Mouse (Mus musculus) cerebellum, adult 11 months (tissue): ENCODE data around the gene Slc39a11.

Source experiments
- DNase-seq: peaks from one replicate; pipeline ENCODE4 v3.0.0; 2022

The Slc39a11 gene

GRCm38 (mm10) chr11:113330061-113330591 lies 319.8 kb downstream of the Slc39a11 start:
- DNase-seq: no peak

GRCm38 (mm10) chr11:113327499-113328062 lies 322.3 kb downstream of the Slc39a11 start:
- DNase-seq: no peak

- DNase-seq: peak; percentile 31
Measured at GRCm38 (mm10) chr11:113326387-113327011, 323.4 kb downstream of the Slc39a11 start.

GRCm38 (mm10) chr11:113321601-113322000 lies 328.3 kb downstream of the Slc39a11 start:
- DNase-seq: no peak

GRCm38 (mm10) chr11:113309265-113309951 lies 340.5 kb downstream of the Slc39a11 start:
- DNase-seq: no peak

- no peak for DNase-seq
Measured at GRCm38 (mm10) chr11:113308256-113308941, 341.5 kb downstream of the Slc39a11 start.

- DNase-seq: no peak
Measured at GRCm38 (mm10) chr11:113303204-113303603, 346.7 kb downstream of the Slc39a11 start.

GRCm38 (mm10) chr11:113299492-113299891 lies 350.4 kb downstream of the Slc39a11 start:
- no peak for DNase-seq

GRCm38 (mm10) chr11:113297765-113298164 lies 352.1 kb downstream of the Slc39a11 start:
- peak; percentile 49 for DNase-seq

GRCm38 (mm10) chr11:113296912-113297625 lies 352.8 kb downstream of the Slc39a11 start:
- DNase-seq: no peak

- DNase-seq: peak; percentile 31
Measured at GRCm38 (mm10) chr11:113296162-113296561, 353.7 kb downstream of the Slc39a11 start.

GRCm38 (mm10) chr11:113294518-113294917 lies 355.4 kb downstream of the Slc39a11 start:
- no peak for DNase-seq

- no peak for DNase-seq
Measured at GRCm38 (mm10) chr11:113292906-113293614, 356.8 kb downstream of the Slc39a11 start.

- DNase-seq: no peak
Measured at GRCm38 (mm10) chr11:113291781-113292714, 357.8 kb downstream of the Slc39a11 start.

- no peak for DNase-seq
Measured at GRCm38 (mm10) chr11:113290911-113291310, 359.0 kb downstream of the Slc39a11 start.

- DNase-seq: no peak
Measured at GRCm38 (mm10) chr11:113284951-113285741, 364.7 kb downstream of the Slc39a11 start.

GRCm38 (mm10) chr11:113283376-113283811 lies 366.5 kb downstream of the Slc39a11 start:
- DNase-seq: no peak

GRCm38 (mm10) chr11:113278238-113278637 lies 371.6 kb downstream of the Slc39a11 start:
- no peak for DNase-seq

- DNase-seq: no peak
Measured at GRCm38 (mm10) chr11:113277034-113277612, 372.8 kb downstream of the Slc39a11 start.
